Mouse (Mus musculus): ENCODE data around the gene Tubb2a. TPM values are rescaled to one million over a fixed set of nuclear protein-coding genes. Genes with fewer than 3 reads are reported as not detected.

The Tubb2a gene
- polyA plus RNA-seq, 1 experiment from 2014 or later, result 268 TPM

DNA sequence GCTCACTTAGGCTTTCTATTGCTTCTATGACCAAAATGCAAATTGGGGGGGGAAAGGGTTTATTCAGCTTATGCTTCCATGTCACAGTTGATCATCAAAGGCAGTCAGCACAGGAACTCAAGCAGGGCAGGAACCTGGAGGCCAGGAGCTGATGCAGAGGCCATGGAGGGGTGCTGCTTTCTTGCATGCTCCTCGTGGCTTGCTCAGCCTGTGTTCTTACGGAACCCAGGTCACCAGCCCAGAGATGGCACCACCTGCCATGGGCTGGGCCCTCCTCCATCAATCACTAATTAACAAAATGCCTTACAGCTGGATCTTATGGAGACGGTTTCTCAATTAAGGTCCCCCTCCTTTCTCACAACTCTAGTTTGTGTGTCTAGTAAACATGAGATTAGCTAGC lies 37.7 kb downstream of the Tubb2a start:
- H3K27me3 ChIP-seq (replicated peaks; ENCODE audit: control insufficient read depth, insufficient read depth, low read length), result no peaks in the 10 kb centered on the region
- no peak for ATAC-seq (ENCODE audit: low read depth)
- DNase-seq (ENCODE audit: low spot score), result no peak
- no peaks in the 10 kb centered on the region for H3K36me3 ChIP-seq (ENCODE audit: control insufficient read depth, insufficient read depth, low read length)
- no peak overlapping the region for H3K4me3 ChIP-seq (ENCODE audit: low read depth, low read length)
- no peak overlapping the region for H3K27ac ChIP-seq (replicated peaks; ENCODE audit: low read depth, low read length)
- H3K9me3 ChIP-seq (ENCODE audit: control insufficient read depth, low read length), result no peaks in the 10 kb centered on the region
- no peak overlapping the region for H3K9ac ChIP-seq (ENCODE audit: low read depth, low read length)
- WGBS, result 80% methylated on average over 3 of the region's 3 CpGs
- peaks cover 11% of the 10 kb centered on the region; the same call in 1 of the 2 replicates for H3K4me1 ChIP-seq (ENCODE audit: control insufficient read depth, insufficient read depth, low read length)
- H3K4me2 ChIP-seq (ENCODE audit: low read depth, low read length), result no peak overlapping the region

- DNase-seq (ENCODE audit: low spot score) (peak; percentile 54), ATAC-seq (ENCODE audit: low read depth) (peak; percentile 19; the same call in 1 of the 2 replicates)
- peak overlapping the region; percentile 80 for H3K4me2 ChIP-seq (ENCODE audit: low read depth, low read length)
- H3K9ac ChIP-seq (ENCODE audit: low read depth, low read length), result peak overlapping the region; percentile 94; the same call in 1 of the 2 replicates
- H3K4me3 ChIP-seq (ENCODE audit: low read depth, low read length), result peak overlapping the region; percentile 77; the same call in 1 of the 2 replicates
- no peak overlapping the region for H3K27ac ChIP-seq (replicated peaks; ENCODE audit: low read depth, low read length)
- 32% methylated on average over 8 of the region's 8 CpGs for WGBS
- no peaks in the 10 kb centered on the region for H3K27me3 ChIP-seq (replicated peaks; ENCODE audit: control insufficient read depth, insufficient read depth, low read length)
- H3K9me3 ChIP-seq (ENCODE audit: control insufficient read depth, low read length), result no peaks in the 10 kb centered on the region
- H3K36me3 ChIP-seq (ENCODE audit: control insufficient read depth, insufficient read depth, low read length), result peaks cover 6% of the 10 kb centered on the region
- H3K4me1 ChIP-seq (ENCODE audit: control insufficient read depth, insufficient read depth, low read length), result peaks cover 11% of the 10 kb centered on the region; the same call in 1 of the 2 replicates
These were observed 38.9 kb downstream of the Tubb2a start for GRCm38 (mm10) chr13:34038901-34039341.

DNA sequence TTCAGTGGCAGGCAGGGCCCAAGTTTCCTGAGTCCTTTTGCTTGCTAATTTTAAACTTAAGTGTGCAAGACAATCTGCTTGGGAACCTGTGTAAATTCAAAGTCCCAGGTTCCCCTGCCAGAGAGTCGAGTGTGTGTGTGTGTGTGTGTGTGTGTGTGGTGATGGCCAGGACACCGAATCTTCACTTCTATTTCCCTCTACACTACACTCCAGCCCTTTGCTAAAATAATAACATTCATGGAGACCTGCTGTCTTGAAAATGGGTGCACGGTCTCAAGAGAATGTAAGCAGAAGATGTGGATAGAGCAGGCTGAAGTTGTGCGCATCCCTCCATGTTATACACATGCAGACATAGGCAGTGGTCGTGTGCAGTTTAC lies 39.8 kb downstream of the Tubb2a start:
- Histone ChIP-seq H3K4me2 (ENCODE audit: low read depth, low read length) (peak overlapping the region; percentile 80), H3K36me3 (ENCODE audit: control insufficient read depth, insufficient read depth, low read length) (peaks cover 15% of the 10 kb centered on the region), H3K4me3 (ENCODE audit: low read depth, low read length) (peak overlapping the region; percentile 77), H3K9ac (ENCODE audit: low read depth, low read length) (peak overlapping the region; percentile 94), H3K9me3 (ENCODE audit: control insufficient read depth, low read length) (no peaks in the 10 kb centered on the region), H3K27me3 (replicated peaks; ENCODE audit: control insufficient read depth, insufficient read depth, low read length) (no peaks in the 10 kb centered on the region), H3K4me1 (ENCODE audit: control insufficient read depth, insufficient read depth, low read length) (peaks cover 11% of the 10 kb centered on the region; the same call in 1 of the 2 replicates), H3K27ac (replicated peaks; ENCODE audit: low read depth, low read length) (peak overlapping the region; percentile 82)
- ATAC-seq (ENCODE audit: low read depth) (no peak), DNase-seq (ENCODE audit: low spot score) (no peak)
- WGBS, result 29% methylated on average over 5 of the region's 5 CpGs

- WGBS, result under 1% methylated on average over 37 of the region's 37 CpGs
- peak within 1 kb of the TSS; percentile 80 for H3K4me2 ChIP-seq (ENCODE audit: low read depth, low read length)
- peaks cover 21% of the 10 kb centered on the region for H3K36me3 ChIP-seq (ENCODE audit: control insufficient read depth, insufficient read depth, low read length)
- no peaks in the 10 kb centered on the region for H3K9me3 ChIP-seq (ENCODE audit: control insufficient read depth, low read length)
- peak within 1 kb of the TSS; percentile 77 for H3K4me3 ChIP-seq (ENCODE audit: low read depth, low read length)
- no peaks in the 10 kb centered on the region for H3K27me3 ChIP-seq (replicated peaks; ENCODE audit: control insufficient read depth, insufficient read depth, low read length)
- peak within 1 kb of the TSS; percentile 94 for H3K9ac ChIP-seq (ENCODE audit: low read depth, low read length)
- peak within 1 kb of the TSS; percentile 82 for H3K27ac ChIP-seq (replicated peaks; ENCODE audit: low read depth, low read length)
- ATAC-seq (ENCODE audit: low read depth) (peak; percentile 94), DNase-seq (ENCODE audit: low spot score) (peak; percentile 98)
- peaks cover 11% of the 10 kb centered on the region; the same call in 1 of the 2 replicates for H3K4me1 ChIP-seq (ENCODE audit: control insufficient read depth, insufficient read depth, low read length)
These were observed 40.4 kb downstream of the Tubb2a start, which contains the start of gene Bphl for GRCm38 (mm10) chr13:34037172-34038055. Gene Bphl (plus strand): TSS chr13:34037597.

- ATAC-seq (ENCODE audit: low read depth) (no peak), DNase-seq (ENCODE audit: low spot score) (no peak)
- 82% methylated on average over 5 of the region's 5 CpGs for WGBS
- Histone ChIP-seq H3K27me3 (replicated peaks; ENCODE audit: control insufficient read depth, insufficient read depth, low read length) (no peaks in the 10 kb centered on the region), H3K27ac (replicated peaks; ENCODE audit: low read depth, low read length) (peak overlapping the region; percentile 82), H3K4me3 (ENCODE audit: low read depth, low read length) (no peak overlapping the region), H3K4me1 (ENCODE audit: control insufficient read depth, insufficient read depth, low read length) (peaks cover 11% of the 10 kb centered on the region; the same call in 1 of the 2 replicates), H3K4me2 (ENCODE audit: low read depth, low read length) (no peak overlapping the region), H3K36me3 (ENCODE audit: control insufficient read depth, insufficient read depth, low read length) (peaks cover 25% of the 10 kb centered on the region), H3K9ac (ENCODE audit: low read depth, low read length) (no peak overlapping the region), H3K9me3 (ENCODE audit: control insufficient read depth, low read length) (no peaks in the 10 kb centered on the region)
These were observed 41.1 kb downstream of the Tubb2a start for GRCm38 (mm10) chr13:34036726-34037125.

DNA sequence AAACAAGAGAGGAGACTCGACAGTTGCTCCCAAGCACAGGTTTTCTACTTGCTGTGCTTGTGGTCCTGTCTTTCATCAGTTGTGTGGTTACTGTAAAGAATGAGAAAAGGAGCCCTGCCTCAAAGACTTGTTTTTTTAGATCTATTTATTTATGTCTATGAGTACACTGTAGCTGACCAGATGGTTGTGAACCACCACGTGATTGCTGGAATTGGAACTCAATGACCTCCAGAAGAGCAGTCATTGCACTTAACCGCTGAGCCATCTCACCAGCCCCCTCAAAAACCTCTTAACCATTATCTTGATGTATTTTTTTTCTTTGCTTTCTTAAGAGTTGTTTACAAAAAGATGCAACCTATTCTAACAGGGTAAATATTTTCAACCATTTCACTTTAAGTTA lies 42.4 kb downstream of the Tubb2a start:
- Histone ChIP-seq H3K9me3 (ENCODE audit: control insufficient read depth, low read length) (no peaks in the 10 kb centered on the region), H3K27ac (replicated peaks; ENCODE audit: low read depth, low read length) (no peak overlapping the region), H3K4me1 (ENCODE audit: control insufficient read depth, insufficient read depth, low read length) (peaks cover 11% of the 10 kb centered on the region; the same call in 1 of the 2 replicates), H3K4me3 (ENCODE audit: low read depth, low read length) (no peak overlapping the region), H3K36me3 (ENCODE audit: control insufficient read depth, insufficient read depth, low read length) (peaks cover 28% of the 10 kb centered on the region), H3K9ac (ENCODE audit: low read depth, low read length) (no peak overlapping the region), H3K27me3 (replicated peaks; ENCODE audit: control insufficient read depth, insufficient read depth, low read length) (no peaks in the 10 kb centered on the region), H3K4me2 (ENCODE audit: low read depth, low read length) (no peak overlapping the region)
- DNase-seq (ENCODE audit: low spot score), result no peak
- 81% methylated on average over 3 of the region's 3 CpGs for WGBS
- no peak for ATAC-seq (ENCODE audit: low read depth)

GRCm38 (mm10) chr13:34032041-34032440 lies 45.8 kb downstream of the Tubb2a start:
- DNase-seq (ENCODE audit: low spot score) (no peak), ATAC-seq (ENCODE audit: low read depth) (no peak)
- H3K27me3 ChIP-seq (replicated peaks; ENCODE audit: control insufficient read depth, insufficient read depth, low read length), result no peaks in the 10 kb centered on the region
- no peaks in the 10 kb centered on the region for H3K9me3 ChIP-seq (ENCODE audit: control insufficient read depth, low read length)
- no peaks in the 10 kb centered on the region for H3K4me1 ChIP-seq (ENCODE audit: control insufficient read depth, insufficient read depth, low read length)
- H3K36me3 ChIP-seq (ENCODE audit: control insufficient read depth, insufficient read depth, low read length), result peaks cover 54% of the 10 kb centered on the region
- no peak overlapping the region for H3K9ac ChIP-seq (ENCODE audit: low read depth, low read length)
- no peak overlapping the region for H3K27ac ChIP-seq (replicated peaks; ENCODE audit: low read depth, low read length)
- WGBS, result 81% methylated on average over 2 of the region's 2 CpGs
- H3K4me3 ChIP-seq (ENCODE audit: low read depth, low read length), result no peak overlapping the region
- H3K4me2 ChIP-seq (ENCODE audit: low read depth, low read length), result no peak overlapping the region
